Mouse (Mus musculus): ENCODE results near the gene Elmo2. TPM values are rescaled to one million over a fixed set of nuclear protein-coding genes. Genes with fewer than 3 reads are reported as not detected.

Gene Elmo2
- polyA plus RNA-seq, 1 experiment from 2014 or later: 66.3 TPM

DNA sequence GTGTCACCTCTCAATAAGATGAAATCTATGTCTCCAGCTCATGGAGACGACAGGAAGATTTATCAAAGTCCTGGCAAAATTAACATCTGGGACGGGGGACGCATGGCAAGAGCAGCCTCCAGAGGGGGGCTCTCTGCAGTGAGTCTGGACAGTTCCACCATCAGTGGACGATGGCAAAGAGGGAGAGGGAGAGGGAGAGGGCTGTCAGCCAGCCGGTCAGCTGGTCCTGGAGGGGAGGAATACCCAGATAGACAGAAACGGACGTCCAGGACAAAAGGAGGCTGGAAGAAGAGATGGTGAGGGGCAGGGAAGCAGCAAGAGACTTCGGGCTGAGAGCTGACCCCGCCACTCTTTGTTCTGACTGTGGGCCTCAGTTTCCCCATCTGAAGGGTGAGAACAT, 73.5 kb downstream of the Elmo2 start:
- H3K36me3 ChIP-seq (ENCODE audit: control insufficient read depth, insufficient read depth, low read length): no peaks in the 10 kb centered on the region
- no peak overlapping the region for H3K9ac ChIP-seq (ENCODE audit: low read length)
- no peak overlapping the region for H3K4me3 ChIP-seq (ENCODE audit: low read depth, low read length)
- no peak for DNase-seq (ENCODE audit: low spot score)
- ATAC-seq (replicated peaks; ENCODE audit: low FRiP score, low TSS enrichment, low read depth): no peak
- H3K4me1 ChIP-seq (replicated peaks; ENCODE audit: control insufficient read depth, insufficient read depth, low read length): no peaks in the 10 kb centered on the region
- no peak overlapping the region for H3K4me2 ChIP-seq (ENCODE audit: low read length)
- no peak overlapping the region for H3K27ac ChIP-seq (ENCODE audit: low read depth)
- H3K9me3 ChIP-seq (ENCODE audit: control insufficient read depth, low read length): no peaks in the 10 kb centered on the region
- peaks cover 36% of the 10 kb centered on the region for H3K27me3 ChIP-seq (replicated peaks; ENCODE audit: control insufficient read depth, insufficient read depth, low read length)
- 55% methylated on average over 9 of the region's 9 CpGs for WGBS

GRCm38 (mm10) chr2:165252381-165252780, 73.9 kb downstream of the Elmo2 start:
- DNase-seq (ENCODE audit: low spot score): no peak
- H3K9ac ChIP-seq (ENCODE audit: low read length): no peak overlapping the region
- no peaks in the 10 kb centered on the region for H3K9me3 ChIP-seq (ENCODE audit: control insufficient read depth, low read length)
- ATAC-seq (replicated peaks; ENCODE audit: low FRiP score, low TSS enrichment, low read depth): no peak
- H3K27ac ChIP-seq (ENCODE audit: low read depth): no peak overlapping the region
- no peaks in the 10 kb centered on the region for H3K36me3 ChIP-seq (ENCODE audit: control insufficient read depth, insufficient read depth, low read length)
- no peaks in the 10 kb centered on the region for H3K4me1 ChIP-seq (replicated peaks; ENCODE audit: control insufficient read depth, insufficient read depth, low read length)
- WGBS: 77% methylated on average over 8 of the region's 8 CpGs
- no peak overlapping the region for H3K4me2 ChIP-seq (ENCODE audit: low read length)
- H3K4me3 ChIP-seq (ENCODE audit: low read depth, low read length): no peak overlapping the region
- peaks cover 40% of the 10 kb centered on the region for H3K27me3 ChIP-seq (replicated peaks; ENCODE audit: control insufficient read depth, insufficient read depth, low read length)

DNA sequence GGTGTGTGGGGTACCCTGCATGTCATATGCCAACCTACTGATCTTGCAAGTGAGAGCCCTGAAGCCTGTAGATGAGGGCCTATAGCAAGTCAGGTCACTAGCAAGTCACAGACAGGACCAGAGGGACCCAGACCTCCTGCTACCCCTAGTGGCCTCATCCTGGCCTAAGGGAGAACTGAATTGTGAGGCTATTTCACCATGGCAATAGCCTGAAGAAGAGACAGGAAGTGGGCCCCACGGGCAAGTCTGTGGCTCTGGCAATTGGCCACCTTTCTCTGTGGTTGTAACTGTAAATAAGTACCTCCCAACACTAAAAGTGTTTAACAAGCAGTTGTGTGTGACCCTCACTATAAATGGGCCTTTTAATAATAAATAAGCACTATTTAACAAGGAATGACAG, 75.4 kb downstream of the Elmo2 start:
- Histone ChIP-seq H3K27ac (ENCODE audit: low read depth) (no peak overlapping the region), H3K27me3 (replicated peaks; ENCODE audit: control insufficient read depth, insufficient read depth, low read length) (peaks cover 48% of the 10 kb centered on the region), H3K4me2 (ENCODE audit: low read length) (no peak overlapping the region), H3K9ac (ENCODE audit: low read length) (no peak overlapping the region), H3K4me3 (ENCODE audit: low read depth, low read length) (no peak overlapping the region), H3K36me3 (ENCODE audit: control insufficient read depth, insufficient read depth, low read length) (no peaks in the 10 kb centered on the region), H3K4me1 (replicated peaks; ENCODE audit: control insufficient read depth, insufficient read depth, low read length) (no peaks in the 10 kb centered on the region), H3K9me3 (ENCODE audit: control insufficient read depth, low read length) (no peaks in the 10 kb centered on the region)
- DNase-seq (ENCODE audit: low spot score) (no peak), ATAC-seq (replicated peaks; ENCODE audit: low FRiP score, low TSS enrichment, low read depth) (no peak)
- WGBS: 10% methylated on average over 1 of the region's 1 CpGs

DNA sequence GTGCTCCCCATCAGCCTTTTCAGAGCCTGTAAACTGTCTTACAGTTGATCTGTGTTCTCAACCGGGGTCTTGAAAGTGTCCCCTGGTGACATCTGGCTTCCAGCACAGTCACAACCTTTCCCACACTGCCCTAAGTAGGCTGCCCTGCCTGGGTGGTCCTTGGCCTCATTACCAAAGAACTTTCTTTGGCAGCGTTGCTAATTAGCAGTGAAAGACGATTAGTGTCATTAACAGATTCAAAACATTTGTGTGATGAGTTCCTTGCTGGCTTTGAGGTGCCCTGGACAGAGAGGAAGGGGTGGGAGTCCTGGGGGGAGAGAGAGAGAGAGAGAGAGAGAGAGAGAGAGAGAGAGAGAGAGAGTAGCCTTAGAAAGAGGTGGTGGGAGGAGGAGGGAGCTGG, 77.3 kb downstream of the Elmo2 start:
- WGBS: 12% methylated on average over 3 of the region's 3 CpGs
- DNase-seq (ENCODE audit: low spot score): no peak
- Histone ChIP-seq H3K36me3 (ENCODE audit: control insufficient read depth, insufficient read depth, low read length) (no peaks in the 10 kb centered on the region), H3K9me3 (ENCODE audit: control insufficient read depth, low read length) (no peaks in the 10 kb centered on the region), H3K4me2 (ENCODE audit: low read length) (no peak overlapping the region), H3K9ac (ENCODE audit: low read length) (no peak overlapping the region), H3K27ac (ENCODE audit: low read depth) (no peak overlapping the region), H3K4me1 (replicated peaks; ENCODE audit: control insufficient read depth, insufficient read depth, low read length) (no peaks in the 10 kb centered on the region), H3K27me3 (replicated peaks; ENCODE audit: control insufficient read depth, insufficient read depth, low read length) (peaks cover 54% of the 10 kb centered on the region), H3K4me3 (ENCODE audit: low read depth, low read length) (no peak overlapping the region)
- no peak for ATAC-seq (replicated peaks; ENCODE audit: low FRiP score, low TSS enrichment, low read depth)

DNA sequence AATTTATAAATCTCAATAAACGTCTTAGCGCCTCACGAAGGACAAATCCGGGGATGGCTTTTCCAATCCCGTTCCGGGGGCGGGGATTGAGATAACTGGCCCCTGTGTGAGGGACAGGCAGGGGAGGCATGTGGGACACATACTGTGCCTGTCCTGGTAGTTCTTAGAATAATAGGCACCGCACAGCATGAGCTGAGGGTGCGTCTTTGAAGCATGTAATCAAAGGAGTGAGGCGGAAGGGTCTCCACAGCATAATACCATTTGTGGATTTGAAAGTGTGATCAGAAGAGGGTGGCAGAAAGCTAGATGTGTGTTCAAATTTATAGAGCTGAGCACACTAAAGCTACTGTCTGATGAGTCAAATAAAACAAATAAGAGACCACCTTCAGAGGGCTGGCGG, 79.9 kb downstream of the Elmo2 start:
- peaks cover 60% of the 10 kb centered on the region for H3K27me3 ChIP-seq (replicated peaks; ENCODE audit: control insufficient read depth, insufficient read depth, low read length)
- H3K4me1 ChIP-seq (replicated peaks; ENCODE audit: control insufficient read depth, insufficient read depth, low read length): no peaks in the 10 kb centered on the region
- no peak overlapping the region for H3K4me2 ChIP-seq (ENCODE audit: low read length)
- no peak overlapping the region for H3K9ac ChIP-seq (ENCODE audit: low read length)
- no peak overlapping the region for H3K4me3 ChIP-seq (ENCODE audit: low read depth, low read length)
- no peaks in the 10 kb centered on the region for H3K9me3 ChIP-seq (ENCODE audit: control insufficient read depth, low read length)
- H3K36me3 ChIP-seq (ENCODE audit: control insufficient read depth, insufficient read depth, low read length): no peaks in the 10 kb centered on the region
- DNase-seq (ENCODE audit: low spot score) (no peak), ATAC-seq (replicated peaks; ENCODE audit: low FRiP score, low TSS enrichment, low read depth) (no peak)
- 14% methylated on average over 11 of the region's 11 CpGs for WGBS
- no peak overlapping the region for H3K27ac ChIP-seq (ENCODE audit: low read depth)

DNA sequence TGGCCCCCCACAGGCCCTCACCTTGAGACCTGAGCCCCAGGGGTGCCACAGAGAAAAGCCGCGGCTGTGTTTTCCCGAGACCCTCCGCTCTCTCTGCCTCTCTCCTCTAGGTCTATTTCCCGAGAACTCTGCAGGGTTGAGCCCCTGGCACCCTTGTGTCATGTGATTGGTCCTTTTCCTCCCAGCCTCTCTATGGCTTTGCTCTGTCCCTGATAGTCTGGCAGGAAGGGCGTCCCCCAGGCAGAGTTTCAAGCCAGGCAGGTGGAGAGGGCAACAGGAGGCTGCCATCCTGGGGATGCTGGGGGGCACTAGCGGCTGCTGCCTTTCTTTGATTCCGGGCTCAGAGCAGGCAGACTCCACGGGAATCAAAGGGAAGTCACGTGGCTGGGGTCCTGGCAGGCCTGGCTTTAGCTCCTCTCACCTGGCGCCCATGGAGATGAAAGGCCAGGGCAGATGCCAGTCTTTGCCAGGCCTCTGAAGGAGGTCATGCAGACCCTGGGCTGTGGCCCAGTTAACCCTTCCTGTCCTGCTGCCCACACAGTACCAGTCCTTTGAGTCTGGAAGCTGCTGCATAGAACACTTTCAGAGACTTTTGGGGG, 83.1 kb downstream of the Elmo2 start:
- Histone ChIP-seq H3K9ac (ENCODE audit: low read length) (no peak overlapping the region), H3K27ac (ENCODE audit: low read depth) (no peak overlapping the region), H3K9me3 (ENCODE audit: control insufficient read depth, low read length) (no peaks in the 10 kb centered on the region), H3K4me1 (replicated peaks; ENCODE audit: control insufficient read depth, insufficient read depth, low read length) (no peaks in the 10 kb centered on the region), H3K36me3 (ENCODE audit: control insufficient read depth, insufficient read depth, low read length) (no peaks in the 10 kb centered on the region), H3K4me3 (ENCODE audit: low read depth, low read length) (no peak overlapping the region), H3K27me3 (replicated peaks; ENCODE audit: control insufficient read depth, insufficient read depth, low read length) (peaks cover 92% of the 10 kb centered on the region), H3K4me2 (ENCODE audit: low read length) (no peak overlapping the region)
- DNase-seq (ENCODE audit: low spot score) (no peak), ATAC-seq (replicated peaks; ENCODE audit: low FRiP score, low TSS enrichment, low read depth) (no peak)
- WGBS: 4% methylated on average over 11 of the region's 11 CpGs

GRCm38 (mm10) chr2:165242575-165242974, 83.7 kb downstream of the Elmo2 start:
- no peak overlapping the region for H3K27ac ChIP-seq (ENCODE audit: low read depth)
- H3K27me3 ChIP-seq (replicated peaks; ENCODE audit: control insufficient read depth, insufficient read depth, low read length): peaks cover 95% of the 10 kb centered on the region
- H3K9ac ChIP-seq (ENCODE audit: low read length): no peak overlapping the region
- H3K4me3 ChIP-seq (ENCODE audit: low read depth, low read length): no peak overlapping the region
- no peaks in the 10 kb centered on the region for H3K4me1 ChIP-seq (replicated peaks; ENCODE audit: control insufficient read depth, insufficient read depth, low read length)
- H3K9me3 ChIP-seq (ENCODE audit: control insufficient read depth, low read length): no peaks in the 10 kb centered on the region
- H3K36me3 ChIP-seq (ENCODE audit: control insufficient read depth, insufficient read depth, low read length): no peaks in the 10 kb centered on the region
- no peak overlapping the region for H3K4me2 ChIP-seq (ENCODE audit: low read length)
- ATAC-seq (replicated peaks; ENCODE audit: low FRiP score, low TSS enrichment, low read depth): no peak
- WGBS: 1% methylated on average over 12 of the region's 13 CpGs
- DNase-seq (ENCODE audit: low spot score): no peak

- no peak for ATAC-seq (replicated peaks; ENCODE audit: low FRiP score, low TSS enrichment, low read depth)
- WGBS: 57% methylated on average over 7 of the region's 7 CpGs
Measured at GRCm38 (mm10) chr2:165241786-165242185, 84.5 kb downstream of the Elmo2 start.

GRCm38 (mm10) chr2:165240371-165240770, 85.9 kb downstream of the Elmo2 start:
- no peaks in the 10 kb centered on the region for H3K9me3 ChIP-seq (ENCODE audit: control insufficient read depth, low read length)
- WGBS: 36% methylated on average over 8 of the region's 8 CpGs
- no peak for ATAC-seq (replicated peaks; ENCODE audit: low FRiP score, low TSS enrichment, low read depth)

More at GRCm38 (mm10) chr2:165241786-165242185, 84.5 kb downstream of the Elmo2 start:
- Histone ChIP-seq H3K27me3 (replicated peaks; ENCODE audit: control insufficient read depth, insufficient read depth, low read length) (peaks cover 94% of the 10 kb centered on the region), H3K36me3 (ENCODE audit: control insufficient read depth, insufficient read depth, low read length) (no peaks in the 10 kb centered on the region), H3K4me3 (ENCODE audit: low read depth, low read length) (no peak overlapping the region), H3K4me1 (replicated peaks; ENCODE audit: control insufficient read depth, insufficient read depth, low read length) (no peaks in the 10 kb centered on the region), H3K4me2 (ENCODE audit: low read length) (no peak overlapping the region), H3K9ac (ENCODE audit: low read length) (no peak overlapping the region), H3K9me3 (ENCODE audit: control insufficient read depth, low read length) (no peaks in the 10 kb centered on the region), H3K27ac (ENCODE audit: low read depth) (no peak overlapping the region)
- no peak for DNase-seq (ENCODE audit: low spot score)

More at GRCm38 (mm10) chr2:165240371-165240770, 85.9 kb downstream of the Elmo2 start:
- peaks cover 98% of the 10 kb centered on the region for H3K27me3 ChIP-seq (replicated peaks; ENCODE audit: control insufficient read depth, insufficient read depth, low read length)
- DNase-seq (ENCODE audit: low spot score): no peak
- H3K27ac ChIP-seq (ENCODE audit: low read depth): no peak overlapping the region
- H3K4me3 ChIP-seq (ENCODE audit: low read depth, low read length): no peak overlapping the region
- H3K4me1 ChIP-seq (replicated peaks; ENCODE audit: control insufficient read depth, insufficient read depth, low read length): no peaks in the 10 kb centered on the region
- no peaks in the 10 kb centered on the region for H3K36me3 ChIP-seq (ENCODE audit: control insufficient read depth, insufficient read depth, low read length)
- no peak overlapping the region for H3K4me2 ChIP-seq (ENCODE audit: low read length)
- no peak overlapping the region for H3K9ac ChIP-seq (ENCODE audit: low read length)

Data from intestine, embryonic 14.5 days (tissue).